Mouse (Mus musculus) intestine, embryonic 16.5 days (tissue): ENCODE results near the gene Rtn4r. TPM values are rescaled to one million over a fixed set of nuclear protein-coding genes. Genes with fewer than 3 reads are reported as not detected.

ENCODE experiments used
- ATAC-seq: fragments of 200-750 bp; cut with Nextera tagmentation; 2 replicates; pipeline ENCODE4 v1.8.0; 2017; ENCODE audit warnings: moderate TSS enrichment, moderate library complexity
- H3K27ac ChIP-seq: fragments of 300-500 bp; sonication (generic); 2 replicates; pipeline ENCODE4 v1.5.1; 2014; ENCODE audit warnings: mild to moderate bottlenecking, low read length
- H3K27me3 ChIP-seq: fragments of 300-500 bp; sonication (generic); replicated peaks from 2 replicates; pipeline ENCODE4 v1.6.1; 2014; ENCODE audit warnings: low read length, control low read depth, mixed read lengths; ENCODE audit not compliant: control insufficient read depth, insufficient read depth
- H3K36me3 ChIP-seq: fragments of 300-500 bp; sonication (generic); 2 replicates; pipeline ENCODE4 v1.6.1; 2014; ENCODE audit warnings: low read length, control low read depth; ENCODE audit not compliant: control insufficient read depth, insufficient read depth
- H3K4me1 ChIP-seq: fragments of 300-500 bp; sonication (generic); 2 replicates; pipeline ENCODE4 v1.6.1; 2014; ENCODE audit warnings: low read length, control low read depth, mixed read lengths; ENCODE audit not compliant: control insufficient read depth, insufficient read depth
- H3K4me2 ChIP-seq: fragments of 300-500 bp; sonication (generic); 2 replicates; pipeline ENCODE4 v1.6.1; 2014; ENCODE audit warnings: low read depth, low read length, control low read depth
- H3K4me3 ChIP-seq: fragments of 300-500 bp; sonication (generic); 2 replicates; pipeline ENCODE4 v1.5.1; 2014; ENCODE audit warnings: mild to moderate bottlenecking, low read length
- H3K9ac ChIP-seq: fragments of 300-500 bp; sonication (generic); 2 replicates; pipeline ENCODE4 v1.6.1; 2014; ENCODE audit warnings: low read depth, low read length
- H3K9me3 ChIP-seq: fragments of 300-500 bp; sonication (generic); 2 replicates; pipeline ENCODE4 v1.6.1; 2016; ENCODE audit warnings: low read length, control low read depth; ENCODE audit not compliant: control insufficient read depth
- WGBS: fragments of 180-500 bp; shearing (Covaris S2); extraction: QIAGEN DNeasy Blood & Tissue Kit; methylation state at CpG from one replicate; pipeline ENCODE4 v1.1.7; 2014; 5-methylcytosine and 5-hydroxymethylcytosine counted together
- polyA plus RNA-seq: library from polyadenylated mRNA; unstranded; fragments of >200 nt; fragmentation: Nextera tagmentation; extraction: Ambion mirVana; gene quantifications from 2 replicates; pipeline ENCODE4 v1.2.1, GENCODE M21; 2015

The Rtn4r gene
- polyA plus RNA-seq, 1 experiment from 2014 or later: 0.73 TPM

DNA sequence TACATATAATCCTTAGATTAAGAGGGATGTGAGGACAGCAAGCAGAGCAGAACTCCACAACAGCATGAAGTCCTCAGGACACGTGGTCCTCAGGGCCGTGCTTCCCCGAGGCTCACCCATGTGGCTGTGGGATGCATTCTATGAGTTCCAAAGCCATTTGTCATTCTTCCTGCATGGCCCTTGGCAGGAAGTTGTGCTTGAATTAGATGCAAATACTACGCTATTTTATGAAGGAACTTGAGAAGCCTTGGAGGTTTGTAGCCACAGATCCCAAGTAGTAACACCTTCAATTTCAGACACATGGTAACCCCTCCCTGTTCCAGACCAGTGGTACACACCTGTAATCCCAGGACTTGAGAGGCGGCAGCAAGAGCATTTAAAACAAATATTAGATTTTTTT lies 31.1 kb upstream of the Rtn4r start:
- ATAC-seq: no peak
- Histone ChIP-seq H3K9ac (no peak overlapping the region), H3K4me3 (no peak overlapping the region), H3K4me1 (0 out of 2 replicates have a peak, but pooled peaks cover 3% of the 10 kb centered on the region), H3K4me2 (no peak overlapping the region), H3K27ac (no peak overlapping the region), H3K9me3 (peaks cover 6% of the 10 kb centered on the region; the same call in 1 of the 2 replicates), H3K36me3 (no peaks in the 10 kb centered on the region), H3K27me3 (no peaks in the 10 kb centered on the region)
- WGBS: 46% methylated on average over 5 of the region's 5 CpGs

DNA sequence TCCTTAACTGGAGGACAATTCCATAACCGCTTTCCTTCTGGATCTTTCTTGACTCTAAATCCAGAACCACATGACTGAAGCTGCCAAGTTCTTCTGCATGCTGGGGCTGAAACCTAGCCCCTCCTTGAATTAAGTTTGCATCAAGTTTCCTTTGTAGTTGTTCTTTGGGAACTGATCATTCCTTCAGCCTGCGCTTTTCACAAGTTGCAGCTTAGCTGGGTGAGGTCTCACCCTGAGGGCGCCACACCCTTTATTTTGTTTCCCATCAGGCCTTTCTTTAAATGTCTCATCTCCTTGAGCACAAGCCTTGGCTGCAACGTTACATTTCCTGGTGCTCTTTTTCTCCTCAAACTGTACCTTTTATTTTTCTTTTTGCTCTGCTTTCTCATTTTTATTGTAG lies 24.6 kb upstream of the Rtn4r start:
- H3K4me1 ChIP-seq: no peaks in the 10 kb centered on the region
- H3K36me3 ChIP-seq: no peaks in the 10 kb centered on the region
- no peak overlapping the region for H3K9ac ChIP-seq
- 75% methylated on average over 4 of the region's 4 CpGs for WGBS
- H3K9me3 ChIP-seq: no peaks in the 10 kb centered on the region
- no peak for ATAC-seq
- H3K4me3 ChIP-seq: no peak overlapping the region
- H3K27me3 ChIP-seq: no peaks in the 10 kb centered on the region
- H3K27ac ChIP-seq: no peak overlapping the region
- H3K4me2 ChIP-seq: no peak overlapping the region

DNA sequence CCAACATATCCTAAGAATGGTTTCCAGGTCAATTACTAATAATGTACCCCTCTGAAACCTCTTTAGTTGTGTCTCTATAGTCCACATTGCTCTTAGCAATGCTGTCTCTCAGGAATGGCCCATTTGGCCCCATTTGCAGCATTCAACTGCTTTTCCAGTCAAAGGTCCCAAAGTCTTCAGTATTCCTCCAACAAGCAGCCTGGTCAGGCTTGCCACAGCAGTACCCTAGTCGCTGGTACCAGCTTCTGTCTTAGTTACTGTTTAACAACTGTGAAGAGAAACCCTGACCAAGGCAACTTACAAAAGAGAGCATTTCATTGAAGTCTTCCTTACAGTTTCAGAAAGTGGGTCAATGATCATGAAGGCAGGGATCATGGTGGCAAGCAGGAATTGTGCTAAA lies 24.1 kb upstream of the Rtn4r start:
- Histone ChIP-seq H3K4me3 (no peak overlapping the region), H3K27ac (no peak overlapping the region), H3K9ac (no peak overlapping the region), H3K9me3 (no peaks in the 10 kb centered on the region), H3K27me3 (no peaks in the 10 kb centered on the region), H3K36me3 (no peaks in the 10 kb centered on the region), H3K4me1 (no peaks in the 10 kb centered on the region), H3K4me2 (no peak overlapping the region)
- 75% methylated on average over 1 of the region's 1 CpGs for WGBS
- no peak for ATAC-seq

DNA sequence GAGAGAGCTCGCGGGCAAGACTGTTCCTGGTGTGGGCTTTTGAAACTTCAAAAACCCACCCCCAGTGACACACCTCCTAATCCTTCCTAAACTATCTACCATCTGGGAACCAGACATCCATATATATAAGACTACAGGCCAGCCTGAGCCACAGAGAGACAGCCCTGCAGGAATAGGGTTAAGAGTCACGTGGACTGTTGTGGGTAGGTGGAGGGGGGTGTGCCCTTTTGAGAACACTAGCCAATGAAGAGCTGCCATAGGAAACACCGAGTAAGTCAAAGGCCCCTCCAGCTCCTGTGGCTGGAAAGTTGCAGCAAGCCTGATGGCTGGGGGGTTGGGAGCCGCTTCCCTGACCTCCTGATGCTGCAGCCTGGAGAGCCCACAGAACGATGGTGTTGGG lies 23.6 kb upstream of the Rtn4r start:
- Histone ChIP-seq H3K27me3 (no peaks in the 10 kb centered on the region), H3K4me3 (no peak overlapping the region), H3K36me3 (no peaks in the 10 kb centered on the region), H3K9me3 (no peaks in the 10 kb centered on the region), H3K9ac (no peak overlapping the region), H3K27ac (no peak overlapping the region), H3K4me1 (no peaks in the 10 kb centered on the region), H3K4me2 (no peak overlapping the region)
- 38% methylated on average over 6 of the region's 6 CpGs for WGBS
- no peak for ATAC-seq

DNA sequence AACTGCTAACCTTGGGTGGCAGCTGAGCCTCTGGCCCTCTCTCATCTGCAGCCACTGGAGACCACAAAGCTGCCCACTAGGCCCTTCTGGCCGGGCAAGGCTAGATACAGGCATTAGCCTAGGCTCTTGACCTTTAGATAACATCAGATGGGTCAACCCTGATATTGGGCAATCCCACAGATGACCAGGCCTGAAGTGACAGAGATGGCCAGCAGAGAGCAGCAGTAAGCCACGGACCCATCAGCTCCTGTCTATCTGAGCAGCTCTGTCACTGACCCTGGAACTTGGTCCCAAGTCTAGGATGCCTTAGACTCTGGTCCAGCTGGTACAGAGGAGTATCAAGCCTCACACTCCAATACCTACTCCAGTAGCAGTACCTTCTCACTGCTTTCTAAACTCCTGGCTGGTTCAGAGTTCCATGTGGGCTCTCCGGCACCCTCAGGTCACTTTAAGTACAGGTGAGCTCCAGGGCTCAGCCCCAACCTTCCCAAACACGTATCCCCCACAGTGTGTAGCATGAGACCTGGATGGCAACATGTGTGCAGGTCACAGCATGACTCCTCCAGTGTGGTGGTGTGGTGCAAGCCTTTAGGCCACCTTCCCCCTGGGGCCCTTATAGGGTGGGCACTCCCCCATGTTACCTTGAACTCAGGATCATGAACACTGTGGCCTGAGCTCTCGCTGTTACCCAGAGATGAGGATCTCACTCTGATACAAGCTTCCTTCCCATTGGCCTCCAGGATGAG lies 19.0 kb upstream of the Rtn4r start:
- ATAC-seq: peak; percentile 75
- H3K27me3 ChIP-seq: no peaks in the 10 kb centered on the region
- peaks cover 6% of the 10 kb centered on the region; the same call in 1 of the 2 replicates for H3K9me3 ChIP-seq
- H3K4me2 ChIP-seq: no peak overlapping the region
- no peak overlapping the region for H3K9ac ChIP-seq
- H3K4me1 ChIP-seq: no peaks in the 10 kb centered on the region
- WGBS: 57% methylated on average over 5 of the region's 5 CpGs
- no peak overlapping the region for H3K4me3 ChIP-seq
- H3K36me3 ChIP-seq: no peaks in the 10 kb centered on the region
- no peak overlapping the region for H3K27ac ChIP-seq

DNA sequence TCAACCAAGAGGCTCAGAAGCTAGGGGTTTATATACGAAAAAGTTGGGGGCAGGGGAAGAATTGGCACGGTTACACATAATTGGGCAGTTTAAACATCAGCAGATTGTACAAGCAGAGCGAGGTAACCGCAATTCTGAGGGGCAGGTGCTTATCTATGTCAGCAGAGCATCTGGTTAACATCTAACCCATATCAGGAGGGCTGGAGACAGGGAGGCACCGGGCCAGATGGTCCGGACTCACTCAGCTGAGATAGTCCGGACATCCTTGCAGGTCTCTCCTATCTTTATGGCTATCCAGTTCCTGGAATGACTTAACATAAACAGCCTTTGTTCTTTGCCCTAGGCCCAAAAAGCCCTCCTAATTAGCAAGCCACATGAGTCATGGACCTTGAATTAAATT lies 16.4 kb upstream of the Rtn4r start:
- Histone ChIP-seq H3K9me3 (peaks cover 6% of the 10 kb centered on the region; the same call in 1 of the 2 replicates), H3K9ac (no peak overlapping the region), H3K4me2 (no peak overlapping the region), H3K4me3 (no peak overlapping the region), H3K27ac (no peak overlapping the region), H3K27me3 (no peaks in the 10 kb centered on the region), H3K36me3 (no peaks in the 10 kb centered on the region), H3K4me1 (no peaks in the 10 kb centered on the region)
- no peak for ATAC-seq
- 71% methylated on average over 7 of the region's 7 CpGs for WGBS

DNA sequence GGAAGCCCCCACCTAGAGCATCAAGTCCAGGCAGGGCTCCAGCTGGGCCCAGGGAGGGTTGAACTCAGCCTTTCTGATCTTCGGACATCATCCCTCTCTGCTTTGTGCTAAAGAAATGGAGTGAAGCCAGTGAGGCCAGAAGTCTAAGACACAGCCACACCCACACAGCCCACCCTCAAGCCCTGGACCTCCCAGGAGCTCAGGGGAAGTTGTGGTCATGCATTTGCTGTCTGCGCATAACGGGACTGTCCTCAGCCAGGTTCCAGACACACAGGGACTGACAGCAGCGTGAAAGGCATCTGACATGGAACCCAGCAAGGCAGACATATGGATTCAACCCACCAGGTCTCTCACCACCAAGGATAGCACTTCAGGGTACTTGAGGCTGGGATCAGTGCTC lies 11.0 kb upstream of the Rtn4r start:
- no peak overlapping the region for H3K4me3 ChIP-seq
- no peaks in the 10 kb centered on the region for H3K9me3 ChIP-seq
- no peak for ATAC-seq
- no peak overlapping the region for H3K9ac ChIP-seq
- H3K27ac ChIP-seq: no peak overlapping the region
- H3K27me3 ChIP-seq: no peaks in the 10 kb centered on the region
- H3K4me1 ChIP-seq: no peaks in the 10 kb centered on the region
- H3K4me2 ChIP-seq: no peak overlapping the region
- no peaks in the 10 kb centered on the region for H3K36me3 ChIP-seq
- WGBS: 83% methylated on average over 4 of the region's 4 CpGs

DNA sequence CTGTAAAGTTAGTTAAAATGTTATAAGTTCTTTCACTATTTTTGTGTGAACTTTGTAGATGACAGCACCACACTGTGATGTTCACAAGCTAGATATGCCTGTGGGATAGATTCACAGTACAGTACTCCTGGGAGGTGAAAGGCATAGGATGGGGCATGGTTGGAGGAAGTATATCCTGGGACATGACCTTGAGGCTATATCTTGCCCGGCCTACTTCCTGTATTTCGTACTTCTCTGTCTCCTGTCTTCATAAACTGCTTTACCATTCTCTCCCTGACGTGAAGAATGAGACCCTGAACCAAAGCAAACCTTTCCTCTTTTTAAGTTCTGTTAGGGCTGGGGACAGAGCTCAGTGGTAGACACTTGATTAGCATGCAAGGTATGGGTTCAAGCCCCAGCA lies 9.2 kb upstream of the Rtn4r start:
- Histone ChIP-seq H3K9me3 (no peaks in the 10 kb centered on the region), H3K27me3 (no peaks in the 10 kb centered on the region), H3K9ac (no peak overlapping the region), H3K27ac (no peak overlapping the region), H3K36me3 (no peaks in the 10 kb centered on the region), H3K4me3 (no peak overlapping the region), H3K4me2 (no peak overlapping the region), H3K4me1 (no peaks in the 10 kb centered on the region)
- 61% methylated on average over 3 of the region's 3 CpGs for WGBS
- ATAC-seq: no peak

DNA sequence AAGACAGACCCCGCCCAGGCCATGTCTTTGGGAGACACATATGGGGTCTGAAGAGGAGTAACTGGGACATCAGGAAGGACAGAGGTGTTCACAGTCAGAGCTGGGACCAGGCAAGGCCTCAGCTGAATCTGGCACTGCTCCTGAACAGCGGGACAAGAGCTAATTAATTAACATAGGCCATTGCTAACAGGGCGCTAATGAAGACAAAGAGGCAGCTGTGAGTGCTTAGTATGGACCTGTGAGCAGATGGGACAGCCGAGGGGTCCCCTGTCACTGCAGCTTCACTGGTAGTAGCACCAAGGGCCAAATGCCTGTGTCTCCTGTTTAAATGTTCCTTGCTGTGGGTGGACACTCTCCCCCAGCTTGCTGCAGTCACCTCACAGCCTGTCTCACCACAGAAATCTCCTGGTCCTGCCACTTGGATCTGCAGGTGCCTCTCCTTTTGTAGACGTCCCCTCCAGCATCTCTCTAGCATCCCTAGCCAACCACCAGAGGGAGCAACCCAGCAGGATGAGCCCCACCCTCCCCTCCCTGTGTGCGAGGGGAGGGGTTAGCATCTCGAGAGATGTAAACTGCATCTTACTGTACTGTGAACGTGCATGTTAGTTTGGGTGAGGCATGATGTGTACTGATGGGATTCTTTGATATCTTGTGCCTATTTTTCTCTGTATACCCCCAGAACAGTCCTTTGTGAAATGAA lies 8.3 kb upstream of the Rtn4r start:
- Histone ChIP-seq H3K27me3 (no peaks in the 10 kb centered on the region), H3K27ac (no peak overlapping the region), H3K4me3 (no peak overlapping the region), H3K9ac (no peak overlapping the region), H3K4me2 (no peak overlapping the region), H3K9me3 (no peaks in the 10 kb centered on the region), H3K4me1 (no peaks in the 10 kb centered on the region), H3K36me3 (no peaks in the 10 kb centered on the region)
- WGBS: 23% methylated on average over 8 of the region's 8 CpGs
- peak; percentile 62; the same call in 1 of the 2 replicates for ATAC-seq
